Mouse (Mus musculus): Measurements from ENCODE around the gene Fam177a. TPM values are rescaled to one million over a fixed set of nuclear protein-coding genes. Genes with fewer than 3 reads are reported as not detected.
A peak's percentile ranks its signal among the peaks of the same experiment; 100 is the strongest.
"Not testable (repeated sequence)": the region's sequence is repeated elsewhere in the genome, so short reads cannot be mapped to it uniquely, and the experiment has no call there.

Fam177a gene
- total RNA-seq (2012; rRNA removed), result 11.1 and 11.8 TPM in 2 replicates
- total RNA-seq (2014; rRNA removed), result 12.5 and 13.3 TPM in 2 replicates
- polyA plus RNA-seq (2012; ENCODE audit: insufficient read length, low read depth), result 3.6 TPM in 1 of 2 replicates, not detected in the other

GRCm38 (mm10) chr12:55124242-55124641 is at the start of gene Fam177a:
Gene Fam177a, plus strand, starts transcription at chr12:55124469.
- in situ Hi-C loops (cut with MboI; ENCODE audit: low pct_ligation_motif_present, low pct_unique_long_range_greater_than_20kb, low sequenced_read_pairs); H3K9ac ChIP-seq (ENCODE audit: insufficient read depth, low read depth); H3K4me3 ChIP-seq (replicated peaks in 1 of 3; ENCODE audit: low read depth in 2 of 3, low read length in 2 of 3, poor library complexity in 1 of 3); H3K27me3 ChIP-seq (replicated peaks); H3K9me3 ChIP-seq (replicated peaks; ENCODE audit: low read length); H3K27ac ChIP-seq (ENCODE audit: insufficient read depth, low read depth); H3K36me3 ChIP-seq (replicated peaks in 1 of 2; ENCODE audit: control insufficient read depth in 1 of 2, insufficient read depth in 1 of 2, low read length in 1 of 2); DNase-seq (ENCODE audit: extremely low read depth); H3K79me2 ChIP-seq (replicated peaks; ENCODE audit: control insufficient read depth, extremely low read depth, insufficient read depth, poor library complexity, severe bottlenecking); H3K4me2 ChIP-seq (ENCODE audit: insufficient read depth, low read depth, poor library complexity, severe bottlenecking); dilution Hi-C loops (cut with MboI; ENCODE audit: extremely low pct_ligation_motif_present, extremely low pct_unique_long_range_greater_than_20kb, low sequenced_read_pairs); H3K4me1 ChIP-seq (ENCODE audit: control insufficient read depth in 1 of 2, insufficient read depth in 2 of 2): not testable (repeated sequence)

DNA sequence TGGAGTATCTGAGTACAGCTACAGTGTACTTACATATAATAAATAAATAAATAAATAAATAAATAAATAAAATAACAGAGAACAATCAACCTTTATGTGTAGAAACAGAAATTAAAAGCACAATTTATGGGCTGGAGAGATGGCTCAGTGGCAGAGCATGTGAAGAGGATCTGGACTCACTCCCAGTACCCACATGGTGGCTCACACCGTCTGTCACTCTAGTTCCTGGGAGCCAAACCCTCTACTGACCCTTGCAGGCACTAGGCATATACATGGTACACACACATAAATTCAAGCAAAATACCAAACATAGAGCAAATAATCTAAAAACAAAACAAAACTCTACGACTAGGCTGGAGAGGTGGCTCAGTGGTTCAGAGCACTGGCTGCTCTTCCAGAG is 49.0 kb upstream of the Fam177a start:
- peaks cover 4 to 12% of the 10 kb centered on the region in 2 experiments; a peak in 2 of 4 replicates for H3K4me1 ChIP-seq (ENCODE audit: control insufficient read depth in 1 of 2, insufficient read depth in 2 of 2)
- in situ Hi-C loops (cut with MboI; ENCODE audit: low pct_ligation_motif_present, low pct_unique_long_range_greater_than_20kb, low sequenced_read_pairs), result no loop called here

GRCm38 (mm10) chr12:55078706-55079105 is 45.6 kb upstream of the Fam177a start:
- H3K9me3 ChIP-seq (replicated peaks; ENCODE audit: low read length); dilution Hi-C loops (cut with MboI; ENCODE audit: extremely low pct_ligation_motif_present, extremely low pct_unique_long_range_greater_than_20kb, low sequenced_read_pairs); H3K27ac ChIP-seq (ENCODE audit: insufficient read depth, low read depth); H3K4me3 ChIP-seq (replicated peaks in 1 of 3; ENCODE audit: low read depth in 2 of 3, low read length in 2 of 3, poor library complexity in 1 of 3); H3K27me3 ChIP-seq (replicated peaks); in situ Hi-C loops (cut with MboI; ENCODE audit: low pct_ligation_motif_present, low pct_unique_long_range_greater_than_20kb, low sequenced_read_pairs): not testable (repeated sequence)
- peak; percentile 47 for TF ChIP-seq RAD21 (IDR thresholded peaks at IDR 0.05; ENCODE audit: low read depth, low read length)
- peak in 1 of 2 experiments; percentile 48; a peak in 2 of 4 replicates for TF ChIP-seq CTCF (conservative IDR thresholded peaks at IDR 0.05 in 1 of 2, IDR thresholded peaks at IDR 0.05 in 1 of 2; ENCODE audit: low read depth in 2 of 2, low read length in 2 of 2)
- peak; percentile 64 for TF ChIP-seq SMC3 (IDR thresholded peaks at IDR 0.05; ENCODE audit: low read depth, low read length)
- Histone ChIP-seq H3K9ac (ENCODE audit: insufficient read depth, low read depth) (peak overlapping the region; percentile 54; the same call in 1 of the 2 replicates), H3K4me2 (ENCODE audit: insufficient read depth, low read depth, poor library complexity, severe bottlenecking) (peak overlapping the region; percentile 74), H3K36me3 (replicated peaks in 1 of 2; ENCODE audit: control insufficient read depth in 1 of 2, insufficient read depth in 1 of 2, low read length in 1 of 2) (peaks cover 0 to 16% of the 10 kb centered on the region in 2 experiments), H3K79me2 (replicated peaks; ENCODE audit: control insufficient read depth, extremely low read depth, insufficient read depth, poor library complexity, severe bottlenecking) (peaks cover 12% of the 10 kb centered on the region; the same call in 1 of the 2 replicates), H3K4me1 (ENCODE audit: control insufficient read depth in 1 of 2, insufficient read depth in 2 of 2) (peaks cover 4 to 12% of the 10 kb centered on the region in 2 experiments; a peak in 2 of 4 replicates)
- peak; percentile 27 for DNase-seq (ENCODE audit: extremely low read depth)

More for the DNA sequence above, 49.0 kb upstream of the Fam177a start:
- no peak overlapping the region for H3K4me3 ChIP-seq (replicated peaks in 1 of 3; ENCODE audit: low read depth in 2 of 3, low read length in 2 of 3, poor library complexity in 1 of 3)
- no peak overlapping the region for H3K27ac ChIP-seq (ENCODE audit: insufficient read depth, low read depth)
- H3K79me2 ChIP-seq (replicated peaks; ENCODE audit: control insufficient read depth, extremely low read depth, insufficient read depth, poor library complexity, severe bottlenecking), result peaks cover 6% of the 10 kb centered on the region
- TF ChIP-seq TBP (conservative IDR thresholded peaks at IDR 0.05; ENCODE audit: low read depth, low read length) (no peak), SIN3A (IDR thresholded peaks at IDR 0.05; ENCODE audit: low read length) (no peak), MAZ (IDR thresholded peaks at IDR 0.05; ENCODE audit: low read depth, low read length) (no peak), MXI1 (IDR thresholded peaks at IDR 0.05; ENCODE audit: low read depth, low read length) (no peak), USF2 (conservative IDR thresholded peaks at IDR 0.05; ENCODE audit: low read depth, low read length) (no peak), KAT2A (IDR thresholded peaks at IDR 0.05; ENCODE audit: insufficient replicate concordance, low read length) (no peak), CHD1 (IDR thresholded peaks at IDR 0.05; ENCODE audit: low read depth, low read length) (no peak), BHLHE40 (IDR thresholded peaks at IDR 0.05; ENCODE audit: low read depth, low read length) (no peak), TCF12 (IDR thresholded peaks at IDR 0.05; ENCODE audit: low read depth, low read length) (no peak), ZKSCAN1 (IDR thresholded peaks at IDR 0.05; ENCODE audit: borderline replicate concordance, low read depth, low read length) (no peak), MAFK (IDR thresholded peaks at IDR 0.05; ENCODE audit: insufficient replicate concordance, low read length) (no peak), UBTF (IDR thresholded peaks at IDR 0.05; ENCODE audit: low read depth, low read length) (no peak), GABPA (IDR thresholded peaks at IDR 0.05; ENCODE audit: insufficient replicate concordance, low read depth, low read length) (no peak)
- no peaks in the 10 kb centered on the region for H3K27me3 ChIP-seq (replicated peaks)
- no peak for DNase-seq (ENCODE audit: extremely low read depth)
- H3K36me3 ChIP-seq (replicated peaks in 1 of 2; ENCODE audit: control insufficient read depth in 1 of 2, insufficient read depth in 1 of 2, low read length in 1 of 2), result peaks cover 0 to 18% of the 10 kb centered on the region in 2 experiments
- H3K4me2 ChIP-seq (ENCODE audit: insufficient read depth, low read depth, poor library complexity, severe bottlenecking), result no peak overlapping the region
- dilution Hi-C loops (cut with MboI; ENCODE audit: extremely low pct_ligation_motif_present, extremely low pct_unique_long_range_greater_than_20kb, low sequenced_read_pairs), result no loop called here
- H3K9me3 ChIP-seq (replicated peaks; ENCODE audit: low read length), result no peaks in the 10 kb centered on the region
- H3K9ac ChIP-seq (ENCODE audit: insufficient read depth, low read depth), result no peak overlapping the region

All from CH12.LX (cell line).